Mouse (Mus musculus): Measurements from ENCODE around the gene Lifr. TPM values are rescaled to one million over a fixed set of nuclear protein-coding genes. Genes with fewer than 3 reads are reported as not detected.

Gene Lifr
- polyA plus RNA-seq, 2 experiments: 8.1 to 22.3 TPM

GRCm38 (mm10) chr15:7141246-7141645, 50.8 kb downstream of the Lifr start:
- H3K27ac ChIP-seq: no peak overlapping the region
- 68% methylated on average over 13 of the region's 13 CpGs for WGBS (ENCODE audit: insufficient replicate concordance)

DNA sequence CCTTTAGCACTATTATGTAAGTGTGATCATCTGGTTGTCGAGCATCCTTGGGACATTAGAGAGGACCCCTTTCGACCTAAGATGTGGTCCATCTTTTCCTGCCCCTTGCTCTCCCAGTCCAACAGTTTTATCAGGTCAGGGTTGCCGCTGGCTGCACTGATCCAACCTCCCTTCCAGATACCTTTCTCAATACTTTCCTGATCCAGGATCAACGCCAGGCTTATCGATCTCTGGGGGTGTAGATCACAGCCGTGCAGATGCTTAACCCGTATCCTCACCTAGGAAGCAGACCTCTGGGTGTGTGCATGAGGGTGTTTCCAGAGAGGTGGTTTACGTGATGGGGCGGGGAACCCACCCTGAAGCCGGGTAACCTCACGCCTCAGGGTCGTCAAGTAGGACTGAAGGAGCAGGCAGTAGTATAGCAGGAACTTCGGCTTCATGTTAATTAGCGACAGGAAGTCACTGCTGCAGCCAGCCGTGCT, 53.3 kb downstream of the Lifr start:
- Histone ChIP-seq H3K27ac (no peak overlapping the region), H3K4me3 (ENCODE audit: insufficient read depth in 1 of 2, low read depth in 2 of 2, low read length in 2 of 2) (no peak overlapping the region), H3K4me1 (replicated peaks; ENCODE audit: control insufficient read depth in 2 of 2, insufficient read depth in 2 of 2, low read length in 1 of 2) (peaks cover 0 to 13% of the 10 kb centered on the region in 2 experiments; a peak in 1 of 4 replicates), H3K9me3 (ENCODE audit: control insufficient read depth, low read length) (no peaks in the 10 kb centered on the region), H3K9ac (replicated peaks) (no peak overlapping the region), H3K4me2 (ENCODE audit: low read depth) (no peak overlapping the region), H3K27me3 (ENCODE audit: control insufficient read depth, insufficient read depth, low read length) (no peaks in the 10 kb centered on the region), H3K36me3 (replicated peaks; ENCODE audit: control insufficient read depth, insufficient read depth, low read depth) (no peaks in the 10 kb centered on the region)
- WGBS (ENCODE audit: insufficient replicate concordance): 34% methylated on average over 15 of the region's 15 CpGs
- ATAC-seq (ENCODE audit: insufficient read depth) (no peak), DNase-seq (ENCODE audit: low read depth in 3 of 3, low spot score in 3 of 3) (no peak)
- no peak for TF ChIP-seq CTCF (IDR thresholded peaks at IDR 0.05; ENCODE audit: low read depth)
- TF ChIP-seq EP300 (IDR thresholded peaks at IDR 0.05; ENCODE audit: low read depth): no peak

More at GRCm38 (mm10) chr15:7141246-7141645, 50.8 kb downstream of the Lifr start:
- TF ChIP-seq CTCF (IDR thresholded peaks at IDR 0.05; ENCODE audit: low read depth) (no peak), EP300 (IDR thresholded peaks at IDR 0.05; ENCODE audit: low read depth) (no peak)
- ATAC-seq (ENCODE audit: insufficient read depth) (no peak), DNase-seq (ENCODE audit: low read depth in 3 of 3, low spot score in 3 of 3) (no peak)
- no peak overlapping the region for H3K4me3 ChIP-seq (ENCODE audit: insufficient read depth in 1 of 2, low read depth in 2 of 2, low read length in 2 of 2)
- H3K4me1 ChIP-seq (replicated peaks; ENCODE audit: control insufficient read depth in 2 of 2, insufficient read depth in 2 of 2, low read length in 1 of 2): peaks cover 0 to 13% of the 10 kb centered on the region in 2 experiments; a peak in 1 of 4 replicates
- no peaks in the 10 kb centered on the region for H3K9me3 ChIP-seq (ENCODE audit: control insufficient read depth, low read length)
- H3K27me3 ChIP-seq (ENCODE audit: control insufficient read depth, insufficient read depth, low read length): no peaks in the 10 kb centered on the region
- H3K4me2 ChIP-seq (ENCODE audit: low read depth): no peak overlapping the region
- H3K9ac ChIP-seq (replicated peaks): no peak overlapping the region
- no peaks in the 10 kb centered on the region for H3K36me3 ChIP-seq (replicated peaks; ENCODE audit: control insufficient read depth, insufficient read depth, low read depth)

DNA sequence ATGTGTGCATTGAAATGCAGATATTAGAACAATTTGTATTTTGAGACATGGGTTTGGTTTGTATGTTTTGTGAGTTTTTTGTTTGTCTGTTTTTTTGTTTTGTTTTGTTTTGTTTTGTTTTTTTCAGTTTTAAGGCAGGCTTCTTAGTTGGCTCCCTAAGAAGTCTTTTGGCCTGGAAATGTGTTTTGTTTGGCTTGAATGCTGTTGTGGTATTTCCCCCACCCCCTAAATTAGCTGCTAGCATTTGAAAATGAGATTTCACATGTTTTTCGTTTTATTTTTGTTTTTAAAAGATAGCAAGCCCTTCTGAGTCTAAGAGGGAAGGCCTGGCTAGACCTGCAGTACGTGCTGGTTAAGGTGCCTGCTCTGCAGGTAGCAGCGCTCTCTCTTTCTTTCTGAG, 54.1 kb downstream of the Lifr start:
- ATAC-seq (ENCODE audit: insufficient read depth) (no peak), DNase-seq (ENCODE audit: low read depth in 3 of 3, low spot score in 3 of 3) (no peak)
- Histone ChIP-seq H3K36me3 (replicated peaks; ENCODE audit: control insufficient read depth, insufficient read depth, low read depth) (no peaks in the 10 kb centered on the region), H3K9ac (replicated peaks) (no peak overlapping the region), H3K4me3 (ENCODE audit: insufficient read depth in 1 of 2, low read depth in 2 of 2, low read length in 2 of 2) (no peak overlapping the region), H3K4me1 (replicated peaks; ENCODE audit: control insufficient read depth in 2 of 2, insufficient read depth in 2 of 2, low read length in 1 of 2) (peaks cover 0 to 13% of the 10 kb centered on the region in 2 experiments; a peak in 1 of 4 replicates), H3K27ac (no peak overlapping the region), H3K9me3 (ENCODE audit: control insufficient read depth, low read length) (no peaks in the 10 kb centered on the region), H3K4me2 (ENCODE audit: low read depth) (no peak overlapping the region), H3K27me3 (ENCODE audit: control insufficient read depth, insufficient read depth, low read length) (no peaks in the 10 kb centered on the region)
- 55% methylated on average over 3 of the region's 3 CpGs for WGBS (ENCODE audit: insufficient replicate concordance)
- TF ChIP-seq CTCF (IDR thresholded peaks at IDR 0.05; ENCODE audit: low read depth) (no peak), EP300 (IDR thresholded peaks at IDR 0.05; ENCODE audit: low read depth) (no peak)

GRCm38 (mm10) chr15:7144942-7145341, 54.5 kb downstream of the Lifr start:
- TF ChIP-seq CTCF (IDR thresholded peaks at IDR 0.05; ENCODE audit: low read depth): no peak
- TF ChIP-seq EP300 (IDR thresholded peaks at IDR 0.05; ENCODE audit: low read depth): no peak
- ATAC-seq (ENCODE audit: insufficient read depth) (no peak), DNase-seq (ENCODE audit: low read depth in 3 of 3, low spot score in 3 of 3) (no peak)
- H3K4me1 ChIP-seq (replicated peaks; ENCODE audit: control insufficient read depth in 2 of 2, insufficient read depth in 2 of 2, low read length in 1 of 2): peaks cover 0 to 13% of the 10 kb centered on the region in 2 experiments; a peak in 1 of 4 replicates
- no peak overlapping the region for H3K9ac ChIP-seq (replicated peaks)
- no peak overlapping the region for H3K4me2 ChIP-seq (ENCODE audit: low read depth)
- no peak overlapping the region for H3K27ac ChIP-seq
- 67% methylated on average over 9 of the region's 9 CpGs for WGBS (ENCODE audit: insufficient replicate concordance)
- no peaks in the 10 kb centered on the region for H3K27me3 ChIP-seq (ENCODE audit: control insufficient read depth, insufficient read depth, low read length)
- H3K4me3 ChIP-seq (ENCODE audit: insufficient read depth in 1 of 2, low read depth in 2 of 2, low read length in 2 of 2): no peak overlapping the region
- no peaks in the 10 kb centered on the region for H3K9me3 ChIP-seq (ENCODE audit: control insufficient read depth, low read length)
- H3K36me3 ChIP-seq (replicated peaks; ENCODE audit: control insufficient read depth, insufficient read depth, low read depth): no peaks in the 10 kb centered on the region

DNA sequence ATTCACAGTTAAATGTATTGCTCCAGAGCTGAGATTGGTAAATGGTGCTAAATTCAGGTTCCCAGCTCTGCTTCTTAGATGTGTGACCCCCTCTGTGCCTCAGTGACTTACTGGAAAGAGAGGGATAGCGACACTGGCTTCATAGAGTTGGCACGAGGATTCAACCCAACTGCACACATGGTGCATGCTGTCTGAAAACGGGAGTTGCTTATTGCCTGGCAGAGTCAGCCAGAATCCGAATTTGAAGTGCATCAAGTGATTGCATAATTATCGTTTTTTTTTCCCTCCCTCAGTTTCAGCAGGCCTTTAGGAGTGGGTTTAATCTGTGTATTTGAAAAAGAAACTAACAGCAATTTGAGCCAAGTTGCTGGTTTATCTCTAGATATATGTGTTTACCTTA, 55.1 kb downstream of the Lifr start:
- no peak overlapping the region for H3K27ac ChIP-seq
- H3K4me1 ChIP-seq (replicated peaks; ENCODE audit: control insufficient read depth in 2 of 2, insufficient read depth in 2 of 2, low read length in 1 of 2): peaks cover 0 to 13% of the 10 kb centered on the region in 2 experiments; a peak in 1 of 4 replicates
- no peak overlapping the region for H3K4me2 ChIP-seq (ENCODE audit: low read depth)
- WGBS (ENCODE audit: insufficient replicate concordance): 43% methylated on average over 5 of the region's 5 CpGs
- ATAC-seq (ENCODE audit: insufficient read depth): no peak
- no peak for DNase-seq (ENCODE audit: low read depth in 3 of 3, low spot score in 3 of 3)
- no peaks in the 10 kb centered on the region for H3K9me3 ChIP-seq (ENCODE audit: control insufficient read depth, low read length)
- no peak overlapping the region for H3K4me3 ChIP-seq (ENCODE audit: insufficient read depth in 1 of 2, low read depth in 2 of 2, low read length in 2 of 2)
- no peak overlapping the region for H3K9ac ChIP-seq (replicated peaks)
- no peaks in the 10 kb centered on the region for H3K27me3 ChIP-seq (ENCODE audit: control insufficient read depth, insufficient read depth, low read length)
- H3K36me3 ChIP-seq (replicated peaks; ENCODE audit: control insufficient read depth, insufficient read depth, low read depth): no peaks in the 10 kb centered on the region
- TF ChIP-seq CTCF (IDR thresholded peaks at IDR 0.05; ENCODE audit: low read depth) (no peak), EP300 (IDR thresholded peaks at IDR 0.05; ENCODE audit: low read depth) (no peak)
